Mouse (Mus musculus): Measurements from ENCODE around the gene Plpp3. TPM values are rescaled to one million over a fixed set of nuclear protein-coding genes. Genes with fewer than 3 reads are reported as not detected.

Gene Plpp3
- total and polyA plus RNA-seq, 3 experiments = 237 to 342 (median 336) TPM

Other genes with a start within 250 kb of the Plpp3 start
- gene Fyb2, start 243.9 kb upstream of the Plpp3 start, total RNA-seq (2021) = under 1 TPM; 0.55 to 0.78 TPM
- gene Fyb2, start 243.9 kb upstream of the Plpp3 start, polyA plus RNA-seq (2012; rRNA removed) = not detected in 2 replicates
- 1 to 10 TPM; 8.5 to 10.0 TPM for gene Prkaa2, start 47.5 kb upstream of the Plpp3 start, total RNA-seq (2021)
- 0.78 and 1.2 TPM in 2 replicates for gene Prkaa2, start 47.5 kb upstream of the Plpp3 start, polyA plus RNA-seq (2012; rRNA removed)